Mouse (Mus musculus) embryonic fibroblast, embryonic 13.5 days (primary cell): ENCODE data around the gene Cacng5.

Experiments
- CTCF ChIP-seq: IDR thresholded peaks from 2 replicates; pipeline ENCODE4 v1.5.1; 2011; ENCODE audit warnings: mild to moderate bottlenecking, control low read depth, low read length, moderate library complexity, borderline replicate concordance; ENCODE audit not compliant: insufficient read depth
- POLR2A ChIP-seq: IDR thresholded peaks from 2 replicates; pipeline ENCODE4 v1.6.1; 2011; ENCODE audit warnings: low read depth, mild to moderate bottlenecking, control low read depth, low read length, moderate library complexity

- TF ChIP-seq CTCF (no peak), POLR2A (no peak)
These were observed 55.0 kb downstream of the Cacng5 start for GRCm38 (mm10) chr11:107859871-107860270.
